Mouse (Mus musculus) spleen, adult 2 months (tissue): Measurements from ENCODE around the gene Enpp7.

ENCODE experiments used
- CTCF ChIP-seq: fragments of 200-500 bp; IDR thresholded peaks from 2 replicates; pipeline ENCODE4 v1.5.1; 2011; ENCODE audit warnings: mild to moderate bottlenecking, inconsistent platforms; ENCODE audit not compliant: insufficient read depth, insufficient read length, insufficient replicate concordance; ENCODE audit errors: extremely low read depth
- POLR2A ChIP-seq: fragments of 200-500 bp; IDR thresholded peaks from 2 replicates; pipeline ENCODE4 v1.6.1; 2011; ENCODE audit warnings: low read depth, low read length, inconsistent platforms

DNA sequence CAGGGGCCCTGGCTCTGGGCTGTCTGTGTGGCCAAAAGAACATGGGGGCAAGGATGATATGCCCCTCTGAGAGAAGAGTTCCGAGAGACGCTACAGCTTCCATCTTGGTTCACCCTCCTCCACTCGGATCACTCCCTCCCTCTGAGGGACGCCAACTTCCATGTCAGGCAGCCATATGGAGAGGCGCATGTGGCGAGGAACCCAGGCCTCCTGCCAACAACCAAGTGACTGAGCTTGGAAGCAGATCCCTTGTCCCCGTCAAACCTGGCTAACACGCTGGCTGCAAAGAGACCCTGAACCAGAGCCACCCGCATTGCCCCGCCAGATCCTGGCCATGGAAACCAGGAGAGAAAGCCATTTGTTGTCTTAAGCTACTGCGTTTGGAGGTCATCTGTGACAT, 47.4 kb upstream of the Enpp7 start:
- TF ChIP-seq POLR2A (no peak), CTCF (no peak)
